Mouse (Mus musculus) stomach, embryonic 16.5 days (tissue): ENCODE measurements around the gene Pld1. TPM values are rescaled to one million over a fixed set of nuclear protein-coding genes. Genes with fewer than 3 reads are reported as not detected.

ENCODE experiments used
- ATAC-seq: fragments of 200-750 bp; cut with Nextera tagmentation; 2 replicates; pipeline ENCODE4 v1.8.0; 2017; ENCODE audit warnings: moderate number of reproducible peaks, moderate TSS enrichment; ENCODE audit not compliant: insufficient read depth, low FRiP score
- H3K27ac ChIP-seq: fragments of 300-500 bp; sonication (generic); 2 replicates; pipeline ENCODE4 v1.5.1; 2014; ENCODE audit warnings: low read length
- H3K27me3 ChIP-seq: fragments of 300-500 bp; sonication (generic); 2 replicates; pipeline ENCODE4 v1.6.1; 2014; ENCODE audit warnings: low read length, control low read depth, mixed read lengths; ENCODE audit not compliant: control insufficient read depth, insufficient read depth
- H3K36me3 ChIP-seq: fragments of 300-500 bp; sonication (generic); 2 replicates; pipeline ENCODE4 v1.6.1; 2014; ENCODE audit warnings: low read length; ENCODE audit not compliant: control insufficient read depth, insufficient read depth
- H3K4me1 ChIP-seq: fragments of 300-500 bp; sonication (generic); 2 replicates; pipeline ENCODE4 v1.6.1; 2014; ENCODE audit warnings: low read length, control low read depth, mixed read lengths; ENCODE audit not compliant: control insufficient read depth, insufficient read depth
- H3K4me2 ChIP-seq: fragments of 300-500 bp; sonication (generic); 2 replicates; pipeline ENCODE4 v1.6.1; 2014; ENCODE audit warnings: low read depth, low read length, mixed read lengths
- H3K4me3 ChIP-seq: fragments of 300-500 bp; sonication (generic); replicated peaks from 2 replicates; pipeline ENCODE4 v1.5.1; 2014; ENCODE audit warnings: mild to moderate bottlenecking, low read length
- H3K9ac ChIP-seq: fragments of 300-500 bp; sonication (generic); 2 replicates; pipeline ENCODE4 v1.6.1; 2014; ENCODE audit warnings: low read length
- H3K9me3 ChIP-seq: fragments of 300-500 bp; sonication (generic); replicated peaks from 2 replicates; pipeline ENCODE4 v1.6.1; 2016; ENCODE audit warnings: low read length, control low read depth; ENCODE audit not compliant: control insufficient read depth
- WGBS: fragments of 180-500 bp; shearing (Covaris S2); extraction: QIAGEN DNeasy Blood & Tissue Kit; methylation state at CpG from one replicate; pipeline ENCODE4 v1.1.7; 2014; 5-methylcytosine and 5-hydroxymethylcytosine counted together
- polyA plus RNA-seq: library from polyadenylated mRNA; unstranded; fragments of >200 nt; fragmentation: Nextera tagmentation; extraction: Ambion mirVana; gene quantifications from 2 replicates; pipeline ENCODE4 v1.2.1, GENCODE M21; 2015

Gene Pld1
- polyA plus RNA-seq, 1 experiment from 2014 or later, result 11.4 TPM

DNA sequence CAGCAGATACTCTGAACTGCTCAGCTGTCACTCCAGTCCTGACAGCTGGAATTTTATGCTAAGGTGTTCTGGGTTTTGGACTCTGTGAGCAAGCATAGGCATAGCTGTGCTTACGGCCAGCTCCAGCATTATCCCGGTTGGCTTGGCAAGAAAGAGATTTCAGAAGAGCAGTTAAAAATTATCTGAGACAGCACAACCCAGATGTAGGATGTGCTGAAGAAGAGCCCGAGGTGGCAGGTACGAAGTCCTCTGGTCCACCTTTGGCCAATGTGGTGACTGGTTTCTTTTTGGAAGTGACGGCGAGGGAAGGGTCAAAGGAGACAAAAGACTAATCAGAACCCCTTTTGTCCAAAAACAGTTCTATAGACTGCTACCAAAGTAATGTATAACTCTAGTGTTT lies 20.7 kb downstream of the Pld1 start:
- Histone ChIP-seq H3K9ac (no peak overlapping the region), H3K4me1 (no peaks in the 10 kb centered on the region; the same call in 1 of the 2 replicates), H3K4me3 (no peak overlapping the region), H3K9me3 (no peaks in the 10 kb centered on the region), H3K27me3 (no peaks in the 10 kb centered on the region), H3K36me3 (no peaks in the 10 kb centered on the region), H3K4me2 (no peak overlapping the region), H3K27ac (no peak overlapping the region)
- 92% methylated on average over 6 of the region's 6 CpGs for WGBS
- ATAC-seq, result no peak

- no peak overlapping the region for H3K27ac ChIP-seq
Measured at GRCm38 (mm10) chr3:27961162-27961561, 22.7 kb downstream of the Pld1 start.

GRCm38 (mm10) chr3:27963795-27964201 lies 25.3 kb downstream of the Pld1 start:
- Histone ChIP-seq H3K27me3 (no peaks in the 10 kb centered on the region), H3K36me3 (no peaks in the 10 kb centered on the region), H3K27ac (no peak overlapping the region), H3K9ac (no peak overlapping the region), H3K4me1 (no peaks in the 10 kb centered on the region; the same call in 1 of the 2 replicates), H3K4me2 (no peak overlapping the region), H3K9me3 (no peaks in the 10 kb centered on the region), H3K4me3 (no peak overlapping the region)
- ATAC-seq, result no peak
- WGBS, result 40% methylated on average over 6 of the region's 6 CpGs

More at GRCm38 (mm10) chr3:27961162-27961561, 22.7 kb downstream of the Pld1 start:
- no peak overlapping the region for H3K4me2 ChIP-seq
- H3K9me3 ChIP-seq, result no peaks in the 10 kb centered on the region
- 84% methylated on average over 3 of the region's 3 CpGs for WGBS
- ATAC-seq, result no peak
- H3K4me3 ChIP-seq, result no peak overlapping the region
- no peaks in the 10 kb centered on the region; the same call in 1 of the 2 replicates for H3K4me1 ChIP-seq
- H3K27me3 ChIP-seq, result no peaks in the 10 kb centered on the region
- H3K9ac ChIP-seq, result no peak overlapping the region
- no peaks in the 10 kb centered on the region for H3K36me3 ChIP-seq

DNA sequence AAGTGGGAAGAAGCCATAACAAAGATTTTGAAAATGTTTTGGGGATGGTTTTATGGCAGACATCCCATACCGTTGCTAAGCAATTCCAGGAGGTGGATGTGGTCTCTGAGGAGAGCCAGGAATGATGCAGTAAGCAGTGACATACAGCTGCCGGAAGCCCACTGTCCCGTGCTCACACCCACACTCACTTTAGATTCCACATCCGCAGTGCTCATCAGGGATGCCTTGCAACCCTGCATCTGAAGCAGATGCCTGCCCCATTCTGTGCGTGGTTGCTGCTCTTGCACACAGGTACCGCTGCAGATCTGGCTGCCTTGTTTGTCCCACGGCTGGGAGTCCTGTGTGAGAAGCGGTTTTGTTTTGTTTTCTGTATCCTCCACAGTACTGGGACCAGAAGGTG lies 30.2 kb downstream of the Pld1 start:
- no peaks in the 10 kb centered on the region for H3K9me3 ChIP-seq
- no peaks in the 10 kb centered on the region for H3K36me3 ChIP-seq
- H3K9ac ChIP-seq, result no peak overlapping the region
- no peak overlapping the region for H3K4me3 ChIP-seq
- no peak for ATAC-seq
- H3K27me3 ChIP-seq, result no peaks in the 10 kb centered on the region
- H3K4me2 ChIP-seq, result no peak overlapping the region
- no peak overlapping the region for H3K27ac ChIP-seq
- H3K4me1 ChIP-seq, result no peaks in the 10 kb centered on the region; the same call in 1 of the 2 replicates
- WGBS, result 81% methylated on average over 8 of the region's 8 CpGs

GRCm38 (mm10) chr3:27973936-27974335 lies 35.4 kb downstream of the Pld1 start:
- no peak for ATAC-seq

GRCm38 (mm10) chr3:27974981-27975380 lies 36.5 kb downstream of the Pld1 start:
- H3K9ac ChIP-seq, result no peak overlapping the region
- H3K36me3 ChIP-seq, result no peaks in the 10 kb centered on the region
- H3K27me3 ChIP-seq, result no peaks in the 10 kb centered on the region
- ATAC-seq, result no peak
- whole genome bisulfite sequencing, result 87% methylated on average over 3 of the region's 3 CpGs
- no peak overlapping the region for H3K4me3 ChIP-seq
- H3K9me3 ChIP-seq, result no peaks in the 10 kb centered on the region
- no peak overlapping the region for H3K27ac ChIP-seq
- H3K4me1 ChIP-seq, result no peaks in the 10 kb centered on the region
- no peak overlapping the region for H3K4me2 ChIP-seq

More at GRCm38 (mm10) chr3:27973936-27974335, 35.4 kb downstream of the Pld1 start:
- Histone ChIP-seq H3K9me3 (no peaks in the 10 kb centered on the region), H3K27ac (no peak overlapping the region), H3K9ac (no peak overlapping the region), H3K4me3 (no peak overlapping the region), H3K4me1 (no peaks in the 10 kb centered on the region), H3K36me3 (no peaks in the 10 kb centered on the region), H3K27me3 (no peaks in the 10 kb centered on the region), H3K4me2 (no peak overlapping the region)
- 87% methylated on average over 7 of the region's 7 CpGs for WGBS

- WGBS, result 77% methylated on average over 10 of the region's 10 CpGs
- no peak overlapping the region for H3K27ac ChIP-seq
- no peak; the same call in 1 of the 2 replicates for ATAC-seq
- no peak overlapping the region for H3K4me2 ChIP-seq
- H3K27me3 ChIP-seq, result no peaks in the 10 kb centered on the region
- no peaks in the 10 kb centered on the region for H3K36me3 ChIP-seq
- no peaks in the 10 kb centered on the region for H3K9me3 ChIP-seq
- no peak overlapping the region for H3K4me3 ChIP-seq
- H3K9ac ChIP-seq, result no peak overlapping the region
- no peaks in the 10 kb centered on the region for H3K4me1 ChIP-seq
Measured at GRCm38 (mm10) chr3:27976931-27977544, 38.5 kb downstream of the Pld1 start.

DNA sequence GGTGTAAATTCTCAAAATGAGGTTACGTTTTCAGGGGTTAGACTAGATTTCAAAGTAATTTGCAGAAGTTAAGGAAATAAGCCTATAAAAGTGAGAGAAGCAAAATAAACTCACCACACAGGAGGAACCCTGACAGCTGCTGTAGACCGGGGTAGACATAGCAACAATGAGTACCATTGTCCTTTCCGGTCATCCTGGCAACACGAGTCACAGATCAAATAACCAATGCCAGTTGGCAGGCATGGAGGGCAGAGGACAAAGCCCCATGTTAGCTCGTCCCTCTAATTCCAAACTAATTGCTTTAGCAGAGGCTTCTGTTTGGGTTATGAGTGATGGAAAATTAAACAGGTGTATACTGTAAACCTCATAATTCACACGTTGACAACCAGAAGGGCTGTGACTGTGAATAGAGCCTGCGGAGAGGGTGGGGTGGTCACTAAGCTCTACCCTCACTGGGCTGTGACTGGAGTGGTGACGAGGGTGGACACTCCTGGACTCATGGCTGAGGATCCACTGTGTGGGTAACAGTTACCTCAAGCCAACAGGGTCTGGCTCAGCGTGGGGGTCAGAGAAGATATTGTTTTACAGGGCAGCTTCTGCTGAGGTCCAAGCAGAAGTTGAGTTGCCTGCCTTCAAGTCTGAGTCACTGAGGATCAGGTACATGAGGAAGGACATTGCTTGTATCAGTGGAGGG lies 39.7 kb downstream of the Pld1 start:
- Histone ChIP-seq H3K4me1 (peaks cover 2% of the 10 kb centered on the region; the same call in 1 of the 2 replicates), H3K36me3 (no peaks in the 10 kb centered on the region), H3K4me2 (no peak overlapping the region), H3K9me3 (no peaks in the 10 kb centered on the region), H3K9ac (no peak overlapping the region), H3K27me3 (no peaks in the 10 kb centered on the region), H3K4me3 (no peak overlapping the region), H3K27ac (no peak overlapping the region)
- WGBS, result 68% methylated on average over 9 of the region's 9 CpGs
- no peak for ATAC-seq

DNA sequence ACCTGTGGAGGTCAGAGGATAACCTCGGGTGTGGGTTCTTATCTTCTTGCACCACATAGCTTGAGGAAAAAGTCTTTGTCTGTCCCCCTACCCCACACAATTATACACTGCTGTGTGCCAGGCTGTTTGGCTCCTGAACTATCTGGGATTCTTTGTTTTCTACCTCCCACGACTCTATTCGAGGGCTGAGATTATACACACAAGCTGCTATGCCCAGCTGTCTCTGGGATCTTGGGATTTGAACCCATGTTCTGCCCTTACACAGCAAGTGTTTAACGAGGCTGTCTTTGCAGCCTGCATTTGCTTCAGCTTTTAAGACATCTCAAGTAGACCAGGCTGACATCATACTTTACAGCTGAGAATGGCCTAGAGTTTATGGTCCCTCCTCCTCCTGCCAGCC lies 43.1 kb downstream of the Pld1 start:
- no peaks in the 10 kb centered on the region for H3K27me3 ChIP-seq
- peaks cover 6% of the 10 kb centered on the region for H3K4me1 ChIP-seq
- H3K36me3 ChIP-seq, result no peaks in the 10 kb centered on the region
- H3K9ac ChIP-seq, result no peak overlapping the region
- H3K9me3 ChIP-seq, result no peaks in the 10 kb centered on the region
- no peak for ATAC-seq
- no peak overlapping the region for H3K4me3 ChIP-seq
- no peak overlapping the region for H3K4me2 ChIP-seq
- no peak overlapping the region for H3K27ac ChIP-seq
- WGBS, result 54% methylated on average over 4 of the region's 4 CpGs
